Mouse (Mus musculus): ENCODE data around the gene Shank3.

Gene Shank3

DNA sequence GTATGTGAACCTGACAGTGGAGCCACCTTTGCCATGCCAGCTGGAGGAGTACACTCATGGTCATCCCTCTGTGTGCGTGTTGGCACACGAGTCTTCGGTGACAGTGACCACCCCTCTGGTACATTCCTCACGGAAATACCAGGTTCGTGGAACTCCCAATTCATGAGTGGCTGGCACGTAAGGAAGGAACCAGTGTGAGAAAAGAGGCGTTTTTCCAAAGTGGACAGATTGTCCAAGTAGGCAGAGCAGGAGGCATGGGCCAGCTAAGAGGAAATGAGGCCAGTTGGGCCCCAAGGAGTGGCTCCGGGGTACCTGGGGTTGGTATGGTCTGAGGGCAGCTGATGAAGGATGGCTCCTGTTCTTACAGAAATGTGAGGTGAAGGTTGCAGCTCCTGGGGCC is 26.0 kb downstream of the Shank3 start:
- DNase-seq = peak; percentile 92

DNA sequence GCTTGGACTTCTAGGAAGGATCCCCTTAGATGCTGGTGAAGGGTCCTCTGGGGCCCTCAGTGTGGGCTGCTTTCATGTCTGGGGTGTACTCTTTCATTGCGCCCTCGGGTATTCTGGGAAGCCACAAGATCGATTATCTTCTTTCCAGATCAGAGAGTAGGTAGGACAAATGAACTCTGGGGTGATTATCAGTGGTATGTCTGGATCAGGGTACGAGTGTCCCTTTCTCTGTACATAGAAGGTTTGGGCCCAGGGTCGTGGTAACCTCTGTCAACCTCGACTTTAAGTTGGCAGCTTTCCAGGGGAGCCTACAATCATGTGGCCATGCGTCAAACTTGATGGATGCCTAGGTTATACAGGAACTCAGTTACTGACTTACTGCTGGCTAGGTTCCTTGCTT is 26.5 kb downstream of the Shank3 start:
- DNase-seq = peak; percentile 70

DNA sequence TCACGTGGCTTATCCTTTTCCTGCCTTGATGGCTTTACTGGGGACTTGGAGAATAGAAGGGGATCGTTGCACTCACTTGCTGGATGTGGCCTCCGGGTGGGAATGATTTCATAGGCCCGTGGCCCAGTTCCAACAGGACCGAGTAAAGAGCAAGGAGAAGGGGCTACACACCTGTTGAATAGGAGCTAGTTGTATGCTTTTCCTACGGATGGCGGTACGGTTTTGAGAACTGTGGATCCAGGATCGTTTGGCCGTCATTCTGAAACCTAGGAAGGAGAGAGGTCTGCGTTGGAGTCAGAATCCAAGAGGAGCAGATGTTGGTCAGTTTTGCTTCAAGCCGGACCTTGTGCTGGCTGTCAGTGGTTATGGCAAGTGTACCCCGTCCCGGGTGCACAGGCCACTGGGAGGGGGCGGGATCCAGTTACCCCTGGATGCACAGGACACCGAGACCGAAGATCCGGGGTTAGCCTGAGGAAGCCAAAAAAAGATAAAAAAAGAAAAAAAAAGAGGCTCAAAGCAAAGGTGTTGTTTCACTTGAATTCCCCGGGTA is 27.4 kb downstream of the Shank3 start:
- peak; percentile 65 for DNase-seq

DNA sequence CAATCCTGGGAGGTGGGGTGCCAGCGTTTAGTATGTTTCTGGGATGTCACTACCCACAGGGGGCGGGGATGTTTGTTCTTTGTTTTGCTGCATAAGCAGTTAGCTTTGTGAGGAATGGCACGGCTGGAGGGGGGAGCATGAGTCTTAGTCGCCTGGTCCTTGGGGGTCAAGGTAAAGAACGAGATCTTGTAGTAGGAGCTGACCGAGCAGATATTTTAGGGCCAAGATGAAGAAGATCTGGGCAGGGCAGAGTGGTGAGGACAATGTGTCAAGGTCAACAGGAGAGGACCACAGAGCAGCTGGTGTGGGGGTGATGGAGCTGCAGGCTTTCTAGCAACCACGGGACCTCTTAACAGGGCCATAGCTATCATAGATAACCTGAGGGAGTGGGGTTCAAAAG is 28.0 kb downstream of the Shank3 start:
- peak; percentile 59 for DNase-seq

DNA sequence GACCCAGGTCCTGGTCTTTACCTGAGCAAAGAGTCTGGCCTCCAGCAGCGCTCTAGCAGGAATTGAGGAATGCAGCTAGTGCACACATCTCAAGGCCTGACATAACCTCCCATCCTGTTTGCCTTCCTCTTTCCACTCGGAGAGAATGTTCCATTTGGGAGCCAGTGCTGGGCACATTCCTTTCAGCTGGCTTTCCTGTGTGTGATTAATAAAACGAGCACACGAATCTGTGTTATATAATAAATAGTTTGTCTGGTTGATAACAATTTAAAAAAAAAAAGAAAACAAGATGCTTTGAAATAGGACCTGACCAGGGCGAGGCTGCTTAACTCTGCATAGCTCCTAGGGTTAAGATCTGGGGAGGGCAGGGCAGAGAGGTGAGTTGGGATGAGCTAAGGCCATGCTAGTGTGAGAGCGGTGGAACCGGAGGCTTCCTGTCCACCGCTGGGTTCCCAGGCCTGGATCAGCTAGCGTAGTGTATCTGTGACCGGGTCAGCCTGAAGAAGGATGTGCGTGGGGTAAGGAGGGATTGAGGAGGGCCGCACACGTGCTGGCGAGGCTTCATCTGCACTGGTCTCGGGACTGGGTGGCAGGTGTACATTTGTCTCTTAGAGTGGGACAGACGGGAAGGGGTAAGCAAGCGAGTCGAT is 28.9 kb downstream of the Shank3 start:
- DNase-seq = peak; percentile 40

DNA sequence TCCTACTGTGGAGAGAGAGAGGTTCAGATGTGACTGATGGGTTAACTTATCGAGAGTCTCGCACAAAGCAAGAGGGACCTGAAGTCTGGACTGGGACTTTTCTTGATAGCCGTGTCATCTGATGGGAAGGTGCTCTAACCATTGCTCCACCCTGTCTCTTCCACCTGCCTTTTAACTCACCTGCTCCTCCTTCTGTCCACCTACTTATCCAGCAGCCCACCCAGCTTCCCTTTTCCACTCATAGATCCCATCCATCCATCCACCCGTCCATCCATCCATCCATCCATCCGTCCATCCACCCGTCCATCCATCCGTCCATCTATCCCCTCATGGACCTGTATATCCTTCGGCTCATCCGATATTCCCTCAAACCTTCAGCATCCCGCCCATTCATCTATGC is 29.5 kb downstream of the Shank3 start:
- DNase-seq = no peak

DNA sequence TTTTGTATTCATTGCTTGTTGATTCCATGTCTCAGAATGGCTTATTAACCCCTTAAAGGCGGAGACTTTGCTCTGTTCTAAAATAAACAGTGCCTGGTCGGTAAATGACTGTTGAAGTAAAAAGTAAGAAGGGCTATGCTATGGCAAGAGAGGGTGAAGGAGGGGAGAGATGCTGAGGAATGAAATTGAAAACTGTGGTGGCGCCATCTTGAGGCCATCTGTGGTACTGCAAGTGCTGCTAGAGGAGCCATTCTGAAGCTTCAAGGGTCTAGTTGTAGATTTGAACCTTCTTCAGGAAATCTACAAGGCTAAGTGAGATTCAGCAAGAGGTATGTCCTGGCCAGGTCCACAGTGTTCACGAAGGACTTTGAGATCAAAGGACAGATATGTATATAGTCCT is 30.9 kb downstream of the Shank3 start:
- peak; percentile 79 for DNase-seq

DNA sequence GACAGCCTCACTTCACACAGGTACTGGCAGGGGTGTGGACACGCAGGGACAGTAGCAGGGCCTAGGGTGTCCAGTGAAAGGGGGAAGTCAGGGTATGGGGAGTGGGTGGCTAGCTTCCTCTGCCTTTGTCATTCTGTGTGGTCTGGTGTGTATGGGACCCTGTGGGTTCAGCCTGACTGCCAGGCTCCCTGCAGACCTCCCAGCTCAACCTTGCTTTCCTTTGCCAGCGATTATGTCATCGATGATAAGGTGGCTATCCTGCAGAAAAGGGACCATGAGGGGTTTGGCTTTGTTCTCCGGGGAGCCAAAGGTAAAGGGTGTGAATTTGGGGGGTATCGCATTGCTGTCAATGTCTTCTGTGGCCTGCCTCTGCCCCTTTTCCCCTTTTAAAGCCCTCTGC is 32.0 kb downstream of the Shank3 start:
- DNase-seq = no peak

DNA sequence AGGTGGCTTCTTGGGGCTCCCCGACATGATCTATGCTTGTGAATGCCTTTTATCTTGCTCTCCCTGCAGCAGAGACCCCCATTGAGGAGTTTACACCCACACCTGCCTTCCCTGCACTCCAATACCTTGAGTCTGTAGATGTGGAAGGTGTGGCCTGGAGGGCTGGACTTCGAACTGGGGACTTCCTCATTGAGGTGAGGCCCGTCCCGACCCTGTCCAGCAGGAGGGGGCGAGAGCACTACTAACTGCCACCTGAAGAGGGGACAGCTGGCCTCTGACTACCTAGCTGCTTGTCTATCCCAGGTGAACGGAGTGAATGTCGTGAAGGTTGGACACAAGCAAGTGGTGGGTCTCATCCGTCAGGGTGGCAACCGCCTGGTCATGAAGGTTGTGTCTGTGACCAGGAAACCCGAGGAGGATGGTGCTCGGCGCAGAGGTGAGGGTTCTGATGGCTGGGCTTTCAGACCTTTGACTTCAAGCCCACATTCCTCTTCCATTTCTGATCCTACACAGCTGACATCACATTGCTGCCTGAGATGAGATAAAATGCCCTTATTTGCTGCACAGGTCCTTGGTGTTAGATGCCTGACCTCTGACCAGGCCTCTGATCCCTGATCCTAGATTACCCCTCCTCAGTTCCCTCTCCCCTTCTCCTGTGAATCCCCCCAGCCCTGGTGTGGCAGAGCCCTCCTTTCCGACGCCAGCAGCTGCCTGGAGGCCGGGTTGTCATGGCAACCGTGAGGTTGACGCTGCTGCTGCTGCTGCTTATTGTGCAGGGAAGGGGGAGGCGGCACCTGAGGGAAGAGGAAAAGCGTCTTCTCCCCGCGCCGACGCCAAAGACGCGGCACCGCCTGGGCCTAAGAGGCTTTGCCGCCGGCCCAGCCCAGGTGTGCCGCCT is 32.9 kb downstream of the Shank3 start:
- peak; percentile 53 for DNase-seq

DNA sequence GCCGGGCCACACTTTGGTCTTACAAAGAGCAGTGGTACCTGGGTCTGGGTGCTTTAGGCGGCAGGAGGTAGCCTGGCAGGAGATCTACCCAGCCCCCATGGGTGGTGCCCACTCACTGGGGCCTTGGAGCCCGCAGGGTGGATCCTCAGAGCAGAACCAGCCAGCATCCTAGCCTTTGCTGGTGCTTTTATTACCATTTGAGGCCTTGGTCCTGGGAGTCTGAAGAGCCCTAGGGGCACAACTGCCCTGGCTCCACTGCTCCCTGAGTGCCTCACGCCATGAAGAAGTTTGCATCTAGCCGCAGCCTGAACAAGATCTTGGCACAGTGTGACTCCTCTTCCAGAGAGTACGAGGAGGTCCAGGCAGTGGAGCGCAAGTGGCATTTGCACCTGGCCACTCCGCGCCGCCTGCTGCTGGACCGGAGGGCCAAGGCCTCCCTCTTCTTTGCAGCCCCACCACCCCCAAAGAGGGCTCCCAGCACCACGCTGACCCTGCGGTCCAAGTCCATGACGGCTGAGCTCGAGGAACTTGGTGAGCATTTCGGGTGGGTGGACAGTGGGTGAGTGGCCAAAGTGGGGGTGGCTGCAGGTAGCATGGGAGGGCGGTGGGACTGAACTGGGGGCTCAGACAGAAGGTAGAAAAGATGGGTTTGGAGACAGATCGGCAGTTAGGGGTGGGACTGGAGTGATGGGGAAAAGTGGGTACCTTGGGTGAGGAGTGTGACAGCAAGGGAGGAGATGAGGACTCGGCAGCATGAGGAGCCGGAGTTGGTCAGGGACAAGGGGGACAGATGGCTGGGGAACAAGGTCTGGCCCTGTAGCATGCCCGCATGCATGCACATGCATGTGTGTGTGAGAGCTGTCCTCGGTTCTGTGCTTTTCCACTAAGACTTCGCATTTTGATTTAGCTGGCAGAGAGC is 33.8 kb downstream of the Shank3 start:
- peak; percentile 70 for DNase-seq

DNA sequence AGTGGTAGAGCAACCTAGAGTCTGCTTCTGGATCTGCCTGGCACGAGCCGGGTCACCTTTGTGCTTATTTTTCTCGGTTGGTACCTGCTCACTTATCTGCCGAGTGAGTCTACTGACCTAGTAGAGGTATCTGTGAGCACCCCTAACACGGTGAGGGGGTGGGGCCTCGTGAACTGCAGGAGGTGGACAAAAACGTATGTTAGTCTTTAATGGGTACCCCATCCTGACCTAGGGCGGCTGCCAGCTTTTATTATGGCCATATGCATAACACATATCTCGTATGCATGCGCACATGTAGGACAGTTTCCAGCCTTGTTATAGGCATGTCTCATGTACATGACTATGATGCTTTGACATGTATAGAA is 34.4 kb downstream of the Shank3 start:
- DNase-seq = no peak

DNA sequence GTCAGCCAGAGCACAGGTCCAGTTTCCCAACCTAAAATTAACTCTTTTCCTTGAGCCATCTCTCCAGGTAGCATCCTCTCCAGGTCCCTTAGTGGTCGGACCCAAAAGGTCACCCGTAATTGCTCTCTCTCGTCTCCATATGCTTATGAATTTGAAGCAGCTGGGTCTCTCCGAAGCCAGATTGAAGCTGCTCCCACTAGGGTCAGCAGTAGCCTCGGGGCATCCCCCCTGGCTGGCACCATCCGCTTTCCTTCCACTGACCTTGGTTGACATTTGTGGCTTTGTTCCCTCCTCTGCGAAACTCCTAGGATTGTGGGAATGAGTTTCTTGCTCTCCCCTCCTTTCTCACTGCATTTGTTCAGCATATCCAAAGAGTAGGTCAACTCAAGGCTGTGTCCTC is 44.7 kb downstream of the Shank3 start:
- DNase-seq = peak; percentile 83

DNA sequence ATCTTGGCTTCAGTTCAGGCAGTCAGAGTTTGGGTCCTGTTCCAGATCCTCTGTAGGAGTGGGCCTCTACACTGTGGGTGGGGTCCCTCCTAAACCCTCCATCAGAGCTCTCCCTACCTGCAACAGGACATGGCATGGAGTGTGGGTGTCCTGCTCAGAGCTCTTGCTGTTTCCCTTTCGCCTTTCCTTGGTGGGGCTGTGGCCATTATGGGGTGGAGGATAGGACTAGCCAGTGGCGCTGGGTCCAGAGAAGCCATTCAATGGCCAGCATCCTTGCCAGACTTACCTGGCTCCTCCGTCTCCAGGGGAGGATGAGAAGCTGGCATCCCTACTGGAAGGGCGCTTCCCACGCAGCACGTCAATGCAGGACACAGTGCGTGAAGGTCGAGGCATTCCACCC is 47.9 kb downstream of the Shank3 start:
- peak; percentile 63 for DNase-seq

DNA sequence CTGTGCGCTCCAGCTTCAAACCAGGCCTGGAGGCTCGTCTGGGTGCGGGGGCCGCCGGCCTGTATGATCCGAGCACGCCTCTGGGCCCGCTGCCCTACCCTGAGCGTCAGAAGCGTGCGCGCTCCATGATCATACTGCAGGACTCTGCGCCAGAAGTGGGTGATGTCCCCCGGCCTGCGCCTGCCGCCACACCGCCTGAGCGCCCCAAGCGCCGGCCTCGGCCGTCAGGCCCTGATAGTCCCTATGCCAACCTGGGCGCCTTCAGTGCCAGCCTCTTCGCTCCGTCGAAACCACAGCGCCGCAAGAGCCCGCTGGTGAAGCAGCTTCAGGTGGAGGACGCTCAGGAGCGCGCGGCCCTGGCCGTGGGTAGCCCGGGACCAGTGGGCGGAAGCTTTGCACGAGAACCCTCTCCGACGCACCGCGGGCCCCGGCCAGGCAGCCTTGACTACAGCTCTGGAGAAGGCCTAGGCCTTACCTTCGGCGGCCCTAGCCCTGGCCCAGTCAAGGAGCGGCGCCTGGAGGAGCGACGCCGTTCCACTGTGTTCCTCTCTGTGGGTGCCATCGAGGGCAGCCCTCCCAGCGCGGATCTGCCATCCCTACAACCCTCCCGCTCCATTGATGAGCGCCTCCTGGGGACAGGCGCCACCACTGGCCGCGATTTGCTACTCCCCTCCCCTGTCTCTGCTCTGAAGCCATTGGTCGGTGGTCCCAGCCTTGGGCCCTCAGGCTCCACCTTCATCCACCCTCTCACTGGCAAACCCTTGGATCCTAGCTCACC is 48.6 kb downstream of the Shank3 start:
- DNase-seq = peak; percentile 68

DNA sequence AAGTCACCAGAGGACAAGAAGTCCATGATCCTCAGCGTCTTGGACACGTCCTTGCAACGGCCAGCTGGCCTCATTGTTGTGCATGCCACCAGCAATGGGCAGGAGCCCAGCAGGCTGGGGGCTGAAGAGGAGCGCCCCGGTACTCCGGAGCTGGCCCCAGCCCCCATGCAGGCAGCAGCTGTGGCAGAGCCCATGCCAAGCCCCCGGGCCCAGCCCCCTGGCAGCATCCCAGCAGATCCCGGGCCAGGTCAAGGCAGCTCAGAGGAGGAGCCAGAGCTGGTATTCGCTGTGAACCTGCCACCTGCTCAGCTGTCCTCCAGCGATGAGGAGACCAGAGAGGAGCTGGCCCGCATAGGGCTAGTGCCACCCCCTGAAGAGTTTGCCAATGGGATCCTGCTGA is 49.4 kb downstream of the Shank3 start:
- DNase-seq = peak; percentile 97

DNA sequence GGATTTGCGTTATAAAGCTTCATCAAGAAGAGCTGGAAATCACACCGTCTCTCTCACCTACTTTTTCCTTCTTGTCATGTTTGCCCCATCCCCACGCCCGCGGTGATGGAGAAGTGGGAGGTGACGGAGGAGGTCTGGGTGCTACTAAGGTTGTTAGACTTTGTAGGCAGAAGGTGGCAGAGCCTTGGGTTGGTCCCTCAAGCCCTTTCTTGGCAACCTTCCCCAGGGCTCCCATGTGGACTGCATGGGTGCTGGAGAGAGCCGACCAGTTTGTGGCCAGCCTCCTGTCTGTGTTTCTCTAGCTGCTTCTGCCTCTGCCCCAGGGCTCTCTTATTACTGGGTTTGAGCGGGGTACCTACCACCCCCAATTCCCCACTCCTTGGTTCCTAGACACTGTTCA is 51.1 kb downstream of the Shank3 start:
- DNase-seq = peak; percentile 66

DNA sequence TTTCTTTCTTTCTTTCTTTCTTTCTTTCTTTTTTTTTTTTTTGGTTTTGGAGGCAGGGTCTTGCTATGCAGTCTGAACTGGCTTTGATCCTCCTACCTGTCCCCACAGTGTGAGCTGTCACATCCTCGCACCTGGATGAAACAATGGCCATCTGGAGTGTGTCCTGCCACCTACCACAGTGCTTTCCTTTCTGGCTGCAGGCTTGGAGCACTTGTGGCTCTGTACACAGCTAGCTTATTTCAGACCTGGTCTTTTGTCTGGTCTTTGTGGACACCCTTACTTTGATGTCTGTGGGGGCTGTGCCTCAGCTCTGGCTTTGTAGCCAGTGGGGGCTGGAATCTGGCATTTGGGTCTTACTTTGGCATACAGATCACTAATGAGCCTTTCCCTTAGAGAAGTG is 52.3 kb downstream of the Shank3 start:
- peak; percentile 66 for DNase-seq

DNA sequence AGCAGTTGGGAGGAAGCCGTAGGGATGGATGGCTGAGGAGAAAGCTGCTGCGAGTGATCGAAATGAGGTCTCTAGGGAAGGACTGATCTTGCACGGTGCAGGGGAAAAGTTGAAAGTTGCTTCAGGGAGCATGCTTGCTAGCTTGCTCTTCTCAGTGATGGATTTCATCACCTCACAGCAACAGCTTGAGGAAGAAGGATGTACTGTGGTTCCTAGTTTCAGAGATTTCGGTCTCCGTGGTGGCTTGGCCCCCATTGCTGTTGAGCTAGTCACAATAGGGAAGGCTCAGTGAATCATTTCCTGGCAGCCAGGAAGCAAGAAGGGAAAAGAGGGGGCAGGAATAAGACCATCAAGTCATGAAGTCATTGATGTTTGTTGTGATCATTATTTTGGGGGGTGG is 56.2 kb downstream of the Shank3 start:
- no peak for DNase-seq

DNA sequence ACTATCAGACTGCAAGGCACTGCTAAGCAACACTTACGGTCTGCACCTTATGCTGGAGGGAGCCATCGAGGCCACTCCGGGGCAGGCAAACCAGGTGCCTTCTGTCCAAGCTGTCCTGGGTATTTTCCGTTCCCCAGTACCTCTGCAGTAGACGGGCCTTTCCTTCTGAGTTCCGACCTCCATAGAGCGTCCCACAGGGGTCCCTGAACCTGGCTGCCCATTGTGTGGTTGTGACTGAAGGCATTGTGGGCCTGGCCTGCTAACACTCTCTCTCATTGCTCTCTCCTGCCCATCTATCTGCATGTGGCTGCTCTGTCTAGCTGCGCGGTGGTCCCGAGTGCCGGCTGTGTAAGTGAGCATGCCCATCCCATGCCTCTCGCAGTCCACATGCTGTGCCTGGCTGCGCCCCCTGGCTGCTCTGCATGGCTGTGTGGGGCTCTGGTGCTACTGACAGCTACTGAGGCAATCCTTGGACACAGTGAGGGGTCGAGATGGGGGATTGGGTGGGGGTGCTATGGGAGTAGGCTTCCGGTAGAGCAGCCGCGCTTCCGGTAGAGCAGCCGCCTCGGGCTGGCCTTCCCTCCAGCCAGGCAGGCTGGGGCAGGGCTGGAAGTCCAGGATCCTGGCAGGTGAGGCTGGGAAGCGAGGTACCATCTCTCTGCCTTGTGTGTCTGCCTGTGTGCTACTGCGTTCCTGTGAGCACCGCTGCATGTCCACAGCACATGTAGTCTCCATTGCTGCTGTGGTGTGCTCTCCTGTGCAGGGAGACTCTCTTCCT is 57.2 kb downstream of the Shank3 start:
- peak; percentile 59 for DNase-seq

DNA sequence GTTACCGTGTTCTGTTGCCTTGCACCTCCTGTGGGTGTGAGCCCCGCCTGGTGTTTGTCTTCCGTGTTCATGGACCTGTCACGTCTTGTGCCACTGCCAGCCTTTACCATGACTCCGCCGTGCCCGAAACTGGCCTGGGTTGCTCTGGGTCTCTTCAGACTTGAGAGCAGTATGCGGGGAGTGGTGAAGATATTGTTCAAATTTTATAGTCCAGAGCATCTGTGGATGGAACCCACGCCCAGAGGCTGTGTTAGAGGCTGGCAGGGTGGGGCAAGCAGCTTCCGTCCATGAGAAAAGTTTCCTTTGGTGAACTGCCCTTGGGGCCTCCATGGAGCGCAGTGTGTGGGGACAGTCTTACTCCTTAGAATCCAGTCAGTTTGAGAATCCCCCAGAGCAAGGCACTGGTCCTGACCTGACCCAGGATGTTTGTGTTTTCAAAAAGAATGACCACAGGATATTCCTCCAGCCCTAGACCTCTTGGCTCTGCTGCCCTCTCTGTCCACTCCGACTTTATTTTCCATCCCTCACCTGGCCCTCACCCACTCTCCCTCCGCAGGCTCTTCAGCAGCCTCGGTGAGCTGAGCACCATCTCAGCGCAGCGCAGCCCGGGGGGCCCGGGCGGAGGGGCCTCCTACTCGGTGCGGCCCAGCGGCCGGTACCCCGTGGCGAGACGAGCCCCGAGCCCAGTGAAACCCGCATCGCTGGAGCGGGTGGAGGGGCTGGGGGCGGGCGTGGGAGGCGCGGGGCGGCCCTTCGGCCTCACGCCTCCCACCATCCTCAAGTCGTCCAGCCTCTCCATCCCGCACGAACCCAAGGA is 58.0 kb downstream of the Shank3 start:
- DNase-seq = peak; percentile 49

DNA sequence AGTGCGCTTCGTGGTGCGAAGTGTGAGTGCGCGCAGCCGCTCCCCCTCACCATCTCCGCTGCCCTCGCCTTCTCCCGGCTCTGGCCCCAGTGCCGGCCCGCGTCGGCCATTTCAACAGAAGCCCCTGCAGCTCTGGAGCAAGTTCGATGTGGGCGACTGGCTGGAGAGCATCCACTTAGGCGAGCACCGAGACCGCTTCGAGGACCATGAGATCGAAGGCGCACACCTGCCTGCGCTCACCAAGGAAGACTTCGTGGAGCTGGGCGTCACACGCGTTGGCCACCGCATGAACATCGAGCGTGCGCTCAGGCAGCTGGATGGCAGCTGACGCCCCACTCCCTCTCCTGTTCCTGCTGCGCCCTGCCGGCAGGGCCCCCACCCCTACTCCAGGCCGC is 58.6 kb downstream of the Shank3 start:
- peak; percentile 47 for DNase-seq

Data from cerebellum, adult 9-11 months (tissue).